Mouse (Mus musculus) retina, adult 2 months (tissue): Measurements from ENCODE around the gene Rspo1.

Source experiments
- DNase-seq: peaks from one replicate; pipeline ENCODE4 v3.0.0-alpha.2; 2012; ENCODE audit warnings: low read depth, low spot score

The Rspo1 gene

GRCm38 (mm10) chr4:125029891-125030614, 43.8 kb downstream of the Rspo1 start:
- DNase-seq = peak; percentile 87

- no peak for DNase-seq
These were observed 48.1 kb downstream of the Rspo1 start for GRCm38 (mm10) chr4:125034341-125034740.

DNA sequence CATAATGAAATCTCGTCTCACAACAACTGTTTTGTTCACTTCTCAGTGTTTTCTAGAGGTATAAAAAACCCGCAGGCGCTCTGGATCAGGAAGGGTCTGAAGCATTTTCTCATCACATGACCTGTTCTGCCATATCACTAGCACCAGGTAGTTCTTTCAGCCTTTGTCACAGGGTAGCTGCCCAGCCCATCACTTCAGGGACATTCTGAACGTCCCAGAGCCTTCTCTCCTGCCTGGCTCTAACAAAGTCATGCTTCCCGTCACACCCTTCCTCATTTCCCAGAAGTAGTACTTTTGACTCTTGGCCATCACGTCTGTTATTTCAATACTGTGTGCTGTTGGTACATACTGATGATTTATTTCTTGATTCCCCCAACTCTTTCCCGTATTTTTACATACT, 58.2 kb downstream of the Rspo1 start:
- DNase-seq = no peak

DNA sequence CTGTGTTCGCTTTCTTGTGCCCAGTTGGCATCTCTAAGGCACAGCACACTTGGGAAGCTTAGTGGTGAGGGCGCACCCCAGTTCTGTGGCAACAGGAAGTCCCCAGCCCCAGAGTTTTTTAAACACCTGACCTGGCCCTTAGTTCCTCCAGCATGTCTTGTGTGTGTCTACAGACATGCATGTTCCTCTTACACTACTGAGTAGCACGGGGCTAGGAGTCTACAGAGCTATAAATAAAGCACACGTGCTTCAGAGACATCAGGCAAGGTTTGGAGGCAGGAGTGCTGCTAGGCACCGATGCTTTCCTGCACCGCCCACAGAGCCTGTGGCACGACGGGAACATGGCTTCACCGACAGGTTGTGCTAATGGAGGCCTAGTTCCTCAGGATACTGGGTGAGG, 69.2 kb downstream of the Rspo1 start:
- no peak for DNase-seq

DNA sequence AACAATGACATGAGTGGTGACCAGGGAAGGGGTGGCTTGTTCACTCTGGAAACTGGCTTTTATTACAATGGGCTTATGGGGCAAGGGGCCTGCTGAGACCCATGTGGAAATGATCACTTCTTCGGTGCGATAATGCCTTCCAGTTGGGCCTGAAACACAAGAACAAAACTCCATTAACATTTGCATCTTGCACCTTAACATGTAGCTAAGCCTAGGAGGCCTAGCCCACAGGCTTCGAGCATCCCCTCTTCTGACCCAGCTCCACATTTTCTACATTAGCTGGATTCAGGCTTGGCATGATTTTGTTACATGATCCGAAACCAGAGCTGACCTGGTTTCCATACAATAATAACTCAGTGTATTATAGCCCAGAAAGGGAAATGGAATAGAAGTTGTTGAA, 70.2 kb downstream of the Rspo1 start:
- DNase-seq = no peak

- no peak for DNase-seq
These were observed 71.0 kb downstream of the Rspo1 start for GRCm38 (mm10) chr4:125057273-125057672.

DNA sequence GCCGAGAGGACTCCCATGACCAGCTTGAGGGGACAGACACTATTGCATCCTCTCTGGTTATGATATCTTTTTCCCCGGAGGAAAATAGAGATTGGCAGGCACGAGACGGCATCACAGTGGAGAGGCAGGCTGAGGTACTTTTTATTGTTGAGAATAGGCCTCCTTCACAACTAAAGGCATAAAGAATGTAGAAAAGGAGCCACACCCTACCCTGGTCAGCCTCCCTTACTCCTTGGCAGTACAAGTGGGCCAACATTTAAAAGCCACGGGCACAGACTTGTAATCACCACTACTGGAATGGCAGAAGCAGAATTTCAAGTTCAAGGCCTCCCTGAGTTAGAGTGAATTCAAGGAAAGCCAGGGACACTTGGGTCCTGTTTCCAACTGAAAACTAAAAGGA, 71.8 kb downstream of the Rspo1 start:
- no peak for DNase-seq
